Mouse (Mus musculus) brain, embryonic 14.5 days (tissue): ENCODE measurements around the gene Kcnc3. TPM values are rescaled to one million over a fixed set of nuclear protein-coding genes. Genes with fewer than 3 reads are reported as not detected.
A peak's percentile ranks its signal among the peaks of the same experiment; 100 is the strongest.

Source experiments
- DNase-seq: peaks from one replicate; pipeline ENCODE4 v3.0.0-alpha.2; 2011; ENCODE audit warnings: low read depth
- CTCF ChIP-seq: fragments of 200-500 bp; IDR thresholded peaks from 2 replicates; pipeline ENCODE4 v1.5.1; 2012; ENCODE audit warnings: inconsistent platforms, mild to moderate bottlenecking, moderate library complexity, borderline replicate concordance; ENCODE audit not compliant: insufficient read depth, insufficient read length; ENCODE audit errors: extremely low read depth
- POLR2A ChIP-seq: fragments of 200-500 bp; IDR thresholded peaks from 2 replicates; pipeline ENCODE4 v1.6.1; 2012; ENCODE audit warnings: mild to moderate bottlenecking, inconsistent platforms, borderline replicate concordance; ENCODE audit not compliant: poor library complexity, insufficient read depth, insufficient read length, severe bottlenecking; ENCODE audit errors: extremely low read depth
- polyA plus RNA-seq: library from polyadenylated mRNA; depleted of rRNA; stranded (reverse); fragments of >200 nt; gene quantifications from 2 replicates; pipeline ENCODE4 v1.2.3, GENCODE M21; 2012

Gene Kcnc3
- polyA plus RNA-seq, 1 experiment = 27.2 TPM

- TF ChIP-seq CTCF = no peak
- no peak for TF ChIP-seq POLR2A
- DNase-seq = no peak
Observed at GRCm38 (mm10) chr7:44601646-44602045, 11.2 kb downstream of the Kcnc3 start.

GRCm38 (mm10) chr7:44602443-44602842 is 12.0 kb downstream of the Kcnc3 start:
- TF ChIP-seq CTCF = no peak
- TF ChIP-seq POLR2A = no peak
- DNase-seq = peak; percentile 71

- no peak for TF ChIP-seq POLR2A
- no peak for TF ChIP-seq CTCF
- no peak for DNase-seq
Observed at GRCm38 (mm10) chr7:44603186-44603855, 12.9 kb downstream of the Kcnc3 start.

GRCm38 (mm10) chr7:44604139-44604606 is 13.7 kb downstream of the Kcnc3 start:
- peak; percentile 29; the same call in 1 of the 2 replicates for TF ChIP-seq CTCF
- TF ChIP-seq POLR2A = no peak
- peak; percentile 67 for DNase-seq

GRCm38 (mm10) chr7:44604619-44605018 is 14.2 kb downstream of the Kcnc3 start:
- no peak for DNase-seq
- TF ChIP-seq CTCF (no peak), POLR2A (no peak)

- TF ChIP-seq CTCF (no peak), POLR2A (no peak)
- DNase-seq = no peak
Observed at GRCm38 (mm10) chr7:44605436-44605835, 15.0 kb downstream of the Kcnc3 start.

GRCm38 (mm10) chr7:44606171-44606901 is 15.9 kb downstream of the Kcnc3 start:
- TF ChIP-seq POLR2A (no peak), CTCF (no peak)
- DNase-seq = no peak

- no peak for DNase-seq
Observed at GRCm38 (mm10) chr7:44612192-44612591, 21.7 kb downstream of the Kcnc3 start.

GRCm38 (mm10) chr7:44614041-44614688 is 23.7 kb downstream of the Kcnc3 start:
- TF ChIP-seq POLR2A (no peak), CTCF (no peak)
- no peak for DNase-seq

More at GRCm38 (mm10) chr7:44612192-44612591, 21.7 kb downstream of the Kcnc3 start:
- TF ChIP-seq POLR2A (no peak), CTCF (no peak)

- TF ChIP-seq CTCF (no peak), POLR2A (no peak)
- DNase-seq = no peak
Observed at GRCm38 (mm10) chr7:44615309-44615708, 24.8 kb downstream of the Kcnc3 start.

GRCm38 (mm10) chr7:44615987-44616386 is 25.5 kb downstream of the Kcnc3 start:
- no peak for DNase-seq
- TF ChIP-seq CTCF (no peak), POLR2A (no peak)

GRCm38 (mm10) chr7:44617059-44617458 is 26.6 kb downstream of the Kcnc3 start:
- DNase-seq = no peak
- TF ChIP-seq POLR2A (no peak), CTCF (0 out of 2 replicates have a peak, but pooled peaks have one; percentile 15)

GRCm38 (mm10) chr7:44623714-44624542 is 33.5 kb downstream of the Kcnc3 start:
- no peak for DNase-seq
- TF ChIP-seq CTCF (no peak), POLR2A (no peak)

- TF ChIP-seq CTCF (no peak), POLR2A (no peak)
- no peak for DNase-seq
Observed at GRCm38 (mm10) chr7:44624543-44624826, 34.0 kb downstream of the Kcnc3 start.
